Mouse (Mus musculus) ES-E14 (cell line): ENCODE results near the gene Rpl10-ps3. TPM values are rescaled to one million over a fixed set of nuclear protein-coding genes. Genes with fewer than 3 reads are reported as not detected.

Source experiments
- DNase-seq: peaks from one replicate; pipeline ENCODE4 v3.0.0-alpha.2; 2013; ENCODE audit warnings: low read depth, low spot score
- H3K27ac ChIP-seq: 2 replicates; pipeline ENCODE4 v1.5.1; 2012; ENCODE audit warnings: low read depth, mild to moderate bottlenecking, low read length, moderate library complexity, mixed read lengths; ENCODE audit not compliant: poor library complexity, insufficient read depth, severe bottlenecking
- H3K36me3 ChIP-seq: 2 replicates; pipeline ENCODE4 v1.6.1; 2012; ENCODE audit warnings: mild to moderate bottlenecking, low read length, moderate library complexity, mixed read lengths; ENCODE audit not compliant: control insufficient read depth, poor library complexity, insufficient read depth, severe bottlenecking
- H3K4me1 ChIP-seq, 2 experiments: fragments of 150-350 bp in 1 of 2; sonication (generic) in 1 of 2; 2 replicates each; pipeline ENCODE4 v1.6.1; 2012; ENCODE audit warnings: low read length in 2 of 2, mild to moderate bottlenecking in 1 of 2, mixed read lengths in 1 of 2; ENCODE audit not compliant: control insufficient read depth in 2 of 2, insufficient read depth in 2 of 2, poor library complexity in 1 of 2
- H3K4me3 ChIP-seq, 2 experiments: fragments of 150-350 bp in 1 of 2; sonication (generic) in 1 of 2; 2 replicates each; pipeline ENCODE4 v1.5.1; 2012; ENCODE audit warnings: low read length in 2 of 2, low read depth in 1 of 2, mild to moderate bottlenecking in 1 of 2, mixed read lengths in 1 of 2; ENCODE audit not compliant: insufficient read depth in 1 of 2, poor library complexity in 1 of 2, severe bottlenecking in 1 of 2
- H3K9ac ChIP-seq: 2 replicates; pipeline ENCODE4 v1.6.1; 2012; ENCODE audit warnings: low read depth, mild to moderate bottlenecking, low read length, mixed read lengths; ENCODE audit not compliant: poor library complexity, insufficient read depth, severe bottlenecking
- H3K9me3 ChIP-seq: fragments of 150-350 bp; sonication (generic); 2 replicates; pipeline ENCODE4 v1.6.1; 2012; ENCODE audit warnings: low read depth, mild to moderate bottlenecking, low read length; ENCODE audit not compliant: control insufficient read depth, insufficient read depth
- CHD2 ChIP-seq: IDR thresholded peaks from 2 replicates; pipeline ENCODE4 v1.6.1; 2014; ENCODE audit warnings: mild to moderate bottlenecking, low read depth, low read length, inconsistent platforms
- HCFC1 ChIP-seq: IDR thresholded peaks from 2 replicates; pipeline ENCODE4 v1.6.1; 2012; ENCODE audit warnings: low read length, inconsistent platforms, borderline replicate concordance; ENCODE audit not compliant: insufficient read depth
- MAFK ChIP-seq: IDR thresholded peaks from 2 replicates; pipeline ENCODE4 v1.6.1; 2014; ENCODE audit warnings: mild to moderate bottlenecking, low read depth, low read length, inconsistent platforms; ENCODE audit not compliant: insufficient read depth
- ZC3H11A ChIP-seq: IDR thresholded peaks from 2 replicates; pipeline ENCODE4 v1.6.1; 2012; ENCODE audit warnings: low read depth, mild to moderate bottlenecking, inconsistent platforms, low read length, borderline replicate concordance
- ZNF384 ChIP-seq: IDR thresholded peaks from 2 replicates; pipeline ENCODE4 v1.6.1; 2012; ENCODE audit warnings: low read depth, low read length, inconsistent platforms
- in situ Hi-C, 2 experiments: fragments of 600-800 bp; cut with MboI; formaldehyde crosslinking; loops; one replicate each; pipeline ENCODE4 v1.15.1; 2025; ENCODE audit warnings: low sequenced_read_pairs in 2 of 2, inconsistent platforms in 1 of 2; ENCODE audit not compliant: unreplicated experiment in 2 of 2
- total RNA-seq: library from RNA; depleted of rRNA; stranded (reverse); fragments of 300-350 nt; gene quantifications from 2 replicates; pipeline ENCODE4 v1.2.3, GENCODE M21; 2012

The Rpl10-ps3 gene
- total RNA-seq, 1 experiment, result 239 TPM

DNA sequence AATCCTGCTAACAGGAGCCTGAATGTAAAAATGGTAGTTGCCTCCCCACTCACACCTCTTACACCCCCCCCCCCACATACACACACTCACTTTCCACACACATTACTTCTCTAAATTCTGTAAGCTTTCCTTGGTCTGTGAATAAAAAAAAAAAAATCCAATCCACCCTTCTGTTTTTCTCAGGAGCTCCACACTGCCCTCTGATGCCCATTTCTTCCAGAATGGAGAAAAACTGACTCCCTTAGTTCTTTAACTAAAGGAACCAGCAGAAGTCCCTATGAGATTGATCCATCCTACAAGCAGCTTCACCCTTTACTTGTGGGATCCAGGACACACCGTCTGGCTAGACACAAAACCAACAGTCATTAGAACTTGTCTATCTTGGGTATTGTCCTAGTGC, 24.0 kb downstream of the Rpl10-ps3 start:
- no peak overlapping the region for H3K9ac ChIP-seq
- no peaks in the 10 kb centered on the region for H3K4me1 ChIP-seq
- no peak overlapping the region for H3K4me3 ChIP-seq
- no peak for TF ChIP-seq ZC3H11A
- TF ChIP-seq MAFK, result no peak
- TF ChIP-seq HCFC1, result no peak
- TF ChIP-seq ZNF384, result no peak
- no peak for TF ChIP-seq CHD2
- no peaks in the 10 kb centered on the region for H3K36me3 ChIP-seq
- in situ Hi-C loops, result no loop called here
- H3K9me3 ChIP-seq, result no peaks in the 10 kb centered on the region
- H3K27ac ChIP-seq, result no peak overlapping the region
- DNase-seq, result no peak

DNA sequence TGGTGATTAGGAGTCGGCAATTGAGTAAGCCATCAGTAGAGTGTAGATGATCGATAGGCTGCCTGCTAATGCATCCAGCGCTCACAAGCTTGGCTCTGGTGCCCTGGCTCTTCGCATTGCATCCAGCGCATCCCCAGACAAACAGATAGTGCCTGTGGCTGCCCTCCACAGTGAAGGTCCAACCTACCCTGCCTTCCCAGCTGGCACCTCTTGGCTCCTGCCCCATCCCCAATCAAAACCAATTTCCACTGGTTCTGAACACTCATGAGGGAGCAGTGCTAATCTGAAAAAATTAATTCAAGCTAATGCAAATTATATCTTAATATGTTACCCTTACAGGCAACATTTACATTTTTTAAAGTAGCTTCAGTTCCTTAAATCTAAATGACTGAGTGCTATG, 25.3 kb downstream of the Rpl10-ps3 start:
- in situ Hi-C loops, result no loop called here
- Histone ChIP-seq H3K9ac (no peak overlapping the region), H3K9me3 (no peaks in the 10 kb centered on the region), H3K36me3 (no peaks in the 10 kb centered on the region), H3K27ac (no peak overlapping the region), H3K4me1 (no peaks in the 10 kb centered on the region), H3K4me3 (no peak overlapping the region)
- no peak for DNase-seq
- no peak for TF ChIP-seq ZNF384
- no peak for TF ChIP-seq MAFK
- TF ChIP-seq ZC3H11A, result no peak
- TF ChIP-seq CHD2, result no peak
- no peak for TF ChIP-seq HCFC1

DNA sequence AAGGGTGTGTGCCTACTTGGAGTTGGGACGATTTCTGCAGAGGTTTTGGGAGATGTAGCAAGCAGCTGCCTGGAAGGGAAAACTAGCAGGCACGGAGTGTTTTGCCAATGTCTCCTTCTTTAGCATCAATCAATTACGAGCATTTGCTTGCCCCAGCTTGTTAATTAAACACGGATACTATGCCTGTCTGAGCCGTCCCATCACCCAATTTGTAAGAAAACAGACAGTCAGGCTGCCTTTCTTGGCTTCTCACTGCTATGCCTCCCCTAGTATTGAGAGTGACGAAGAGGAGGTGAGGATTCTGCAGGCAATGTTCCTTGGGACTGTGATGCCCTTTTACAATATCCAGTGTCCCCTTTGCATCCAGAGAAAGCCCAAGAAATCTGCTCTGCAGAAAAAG, 27.5 kb downstream of the Rpl10-ps3 start:
- Histone ChIP-seq H3K9me3 (no peaks in the 10 kb centered on the region), H3K9ac (no peak overlapping the region), H3K4me3 (no peak overlapping the region), H3K36me3 (no peaks in the 10 kb centered on the region), H3K27ac (no peak overlapping the region), H3K4me1 (no peaks in the 10 kb centered on the region)
- in situ Hi-C loops, result no loop called here
- no peak for DNase-seq
- TF ChIP-seq HCFC1, result no peak
- TF ChIP-seq ZC3H11A, result no peak
- no peak for TF ChIP-seq CHD2
- no peak for TF ChIP-seq MAFK
- no peak for TF ChIP-seq ZNF384

DNA sequence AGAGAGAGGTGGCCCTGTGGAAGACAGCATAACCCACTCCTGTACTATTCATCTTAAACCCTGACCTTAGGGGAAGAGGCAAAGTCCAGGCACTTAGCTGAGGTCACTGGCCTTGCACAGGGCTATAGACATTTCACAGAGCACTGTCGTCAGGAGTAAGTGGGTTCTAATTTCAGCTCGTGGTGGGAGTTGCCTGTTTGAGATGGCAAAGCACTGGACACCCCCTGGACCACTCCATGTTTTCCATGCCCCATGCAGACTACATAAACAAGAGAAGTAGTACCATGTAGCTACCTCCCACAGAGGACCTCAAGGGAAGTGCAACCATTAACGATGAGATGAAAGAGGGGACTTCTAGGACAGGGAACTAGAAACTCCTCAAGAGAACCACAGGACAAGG, 29.1 kb downstream of the Rpl10-ps3 start:
- no peak overlapping the region for H3K27ac ChIP-seq
- H3K36me3 ChIP-seq, result no peaks in the 10 kb centered on the region
- no peak for TF ChIP-seq HCFC1
- no peak for TF ChIP-seq CHD2
- no peak for TF ChIP-seq ZNF384
- no peak for TF ChIP-seq MAFK
- no peak for TF ChIP-seq ZC3H11A
- no peaks in the 10 kb centered on the region for H3K9me3 ChIP-seq
- no peak overlapping the region for H3K9ac ChIP-seq
- DNase-seq, result no peak
- H3K4me1 ChIP-seq, result no peaks in the 10 kb centered on the region
- H3K4me3 ChIP-seq, result no peak overlapping the region
- in situ Hi-C loops, result no loop called here

DNA sequence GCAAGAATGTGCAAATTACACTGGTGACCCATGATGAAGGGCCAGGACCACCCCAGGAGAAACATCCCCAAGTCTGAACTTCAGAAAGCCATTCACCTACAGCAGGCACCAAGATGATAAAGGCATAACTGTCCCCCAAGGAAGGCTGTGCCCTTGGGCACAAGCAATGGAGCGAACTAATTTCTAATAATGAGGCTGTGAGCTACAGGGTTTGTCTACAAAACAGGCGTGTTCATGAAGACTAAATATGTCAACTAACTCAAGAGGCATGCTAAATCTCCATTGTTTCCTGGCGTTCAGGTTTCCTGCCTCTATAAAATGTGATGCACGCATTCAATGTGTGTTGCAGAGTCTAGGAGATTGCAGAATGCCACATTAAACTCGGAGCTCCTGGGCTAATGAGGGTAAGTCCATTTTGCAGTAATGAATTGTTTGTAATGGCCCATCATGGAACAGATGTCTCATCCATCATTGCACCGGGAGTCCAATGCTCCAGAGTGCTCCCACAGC, 33.7 kb downstream of the Rpl10-ps3 start:
- no peak overlapping the region for H3K9ac ChIP-seq

More for the DNA sequence above, 33.7 kb downstream of the Rpl10-ps3 start:
- no peaks in the 10 kb centered on the region for H3K36me3 ChIP-seq
- no peak overlapping the region for H3K4me3 ChIP-seq
- DNase-seq, result no peak
- H3K9me3 ChIP-seq, result no peaks in the 10 kb centered on the region
- TF ChIP-seq MAFK (no peak), CHD2 (no peak), HCFC1 (no peak), ZNF384 (no peak), ZC3H11A (no peak)
- in situ Hi-C loops, result no loop called here
- H3K27ac ChIP-seq, result no peak overlapping the region
- no peaks in the 10 kb centered on the region for H3K4me1 ChIP-seq
